Mouse (Mus musculus): ENCODE results near the gene Itgb1bp2.

DNA sequence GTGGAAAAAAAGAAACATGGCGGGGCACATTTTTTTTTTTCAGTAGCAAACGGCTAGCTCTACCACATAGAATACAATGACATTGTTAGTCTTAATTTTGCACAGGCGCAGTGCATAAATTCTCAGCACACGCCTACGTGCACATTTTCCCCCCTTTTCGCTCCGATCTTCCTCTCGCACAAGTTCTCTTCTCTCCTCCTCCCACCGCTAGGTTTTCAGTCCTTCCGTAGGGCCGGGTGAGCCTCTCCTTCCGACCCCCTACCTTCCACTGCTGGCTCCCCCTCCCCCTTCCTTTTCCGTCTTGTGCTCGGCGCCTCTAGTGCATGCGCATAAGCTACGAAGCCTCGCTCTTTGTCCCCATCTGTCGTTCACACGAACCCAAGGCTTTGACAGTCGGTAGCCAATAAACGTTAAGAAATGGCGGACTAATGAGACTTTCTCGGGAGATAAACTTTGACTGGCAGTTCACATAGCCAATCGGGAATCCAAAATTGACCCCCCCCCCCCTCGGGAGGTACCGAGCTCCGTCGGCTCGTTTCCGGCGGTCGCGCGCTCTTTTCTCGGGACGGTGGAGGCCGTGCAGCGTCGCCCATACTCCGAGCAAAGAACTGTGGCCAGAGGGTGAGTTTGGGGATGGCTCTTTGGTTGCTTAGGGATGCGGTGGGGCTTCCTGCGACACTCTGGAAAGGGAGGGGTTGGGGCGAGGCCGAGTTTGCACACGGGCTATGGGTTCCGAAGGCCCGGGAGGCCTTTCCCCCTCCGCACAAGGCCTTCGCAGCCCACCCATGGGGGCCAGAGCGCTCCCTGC lies 19.5 kb upstream of the Itgb1bp2 start, which contains the start of gene Nono:
- peak; percentile 42; the same call in 1 of the 2 replicates for TF ChIP-seq POLR2A (IDR thresholded peaks at IDR 0.05; ENCODE audit: extremely low read depth, insufficient read depth, low read length)
- no peak; the same call in 1 of the 2 replicates for TF ChIP-seq CTCF (IDR thresholded peaks at IDR 0.05; ENCODE audit: low read depth, low read length)
